Mouse (Mus musculus): Measurements from ENCODE around the gene Rnf220.

DNA sequence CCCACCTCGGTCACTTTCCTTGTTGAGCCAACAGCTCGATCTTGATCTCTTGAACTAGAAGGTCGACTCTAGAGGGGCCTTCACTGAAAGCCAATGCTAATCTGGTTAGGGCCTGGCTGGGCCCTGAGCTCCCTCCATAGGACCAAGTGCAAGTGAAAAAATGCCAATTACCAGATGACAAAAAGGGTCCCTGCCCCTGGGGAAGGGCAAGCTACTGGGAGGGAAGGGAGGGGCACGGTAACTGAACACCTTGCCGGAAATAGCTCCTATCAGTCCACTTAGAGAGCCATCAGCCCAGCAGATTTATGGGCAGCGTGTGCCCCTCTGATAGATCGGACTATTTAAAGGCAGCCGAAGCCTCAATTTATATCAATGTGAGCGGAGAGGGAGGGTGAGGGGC is 143.9 kb downstream of the Rnf220 start:
- no peak for TF ChIP-seq CTCF (IDR thresholded peaks at IDR 0.05; ENCODE audit: low read depth, low read length)
- TF ChIP-seq POLR2A (IDR thresholded peaks at IDR 0.05; ENCODE audit: borderline replicate concordance, low read depth, low read length): no peak
